Mouse (Mus musculus) MEL (cell line): Measurements from ENCODE around the gene Surf4. TPM values are rescaled to one million over a fixed set of nuclear protein-coding genes. Genes with fewer than 3 reads are reported as not detected.

Source experiments
- DNase-seq: peaks from one replicate; pipeline ENCODE4 v3.0.0; 2011; ENCODE audit warnings: low read depth, low spot score
- H3K27ac ChIP-seq: 2 replicates; pipeline ENCODE4 v1.5.1; 2012; ENCODE audit warnings: low read depth, mild to moderate bottlenecking, control low read depth, low read length, moderate library complexity; ENCODE audit not compliant: control insufficient read depth
- H3K27me3 ChIP-seq, 2 experiments: fragments of 150-350 bp in 1 of 2; sonication (generic) in 1 of 2; 2 replicates each; pipeline ENCODE4 v1.6.1; 2012; ENCODE audit warnings: low read length in 2 of 2, mild to moderate bottlenecking in 2 of 2, improper control_type of control experiment in 1 of 2, moderate library complexity in 1 of 2; ENCODE audit not compliant: insufficient read depth in 2 of 2, control insufficient read depth in 1 of 2
- H3K36me3 ChIP-seq, 2 experiments: 2 replicates each; pipeline ENCODE4 v1.6.1; 2012 to 2014; ENCODE audit warnings: low read length in 2 of 2, improper control_type of control experiment in 1 of 2, inconsistent platforms in 1 of 2, mild to moderate bottlenecking in 1 of 2; ENCODE audit not compliant: insufficient read depth in 2 of 2, control insufficient read depth in 1 of 2
- H3K4me1 ChIP-seq, 2 experiments: fragments of 150-350 bp in 1 of 2; sonication (generic) in 1 of 2; 2 replicates each; pipeline ENCODE4 v1.6.1; 2012; ENCODE audit warnings: low read length in 2 of 2, improper control_type of control experiment in 1 of 2, mild to moderate bottlenecking in 1 of 2; ENCODE audit not compliant: insufficient read depth in 2 of 2, control insufficient read depth in 1 of 2
- H3K4me3 ChIP-seq, 2 experiments: fragments of 150-350 bp in 1 of 2; sonication (generic) in 1 of 2; 2 replicates each; pipeline ENCODE4 v1.5.1; 2012; ENCODE audit warnings: low read depth in 2 of 2, low read length in 2 of 2, mild to moderate bottlenecking in 2 of 2, moderate library complexity in 2 of 2, control low read depth in 1 of 2, improper control_type of control experiment in 1 of 2; ENCODE audit not compliant: control insufficient read depth in 1 of 2, insufficient read depth in 1 of 2
- H3K79me2 ChIP-seq: 2 replicates; pipeline ENCODE4 v1.6.1; 2012; ENCODE audit warnings: mild to moderate bottlenecking, low read length, moderate library complexity; ENCODE audit not compliant: control insufficient read depth, poor library complexity, insufficient read depth
- H3K9ac ChIP-seq: 2 replicates; pipeline ENCODE4 v1.6.1; 2012; ENCODE audit warnings: low read depth, mild to moderate bottlenecking, control low read depth, low read length, moderate library complexity; ENCODE audit not compliant: control insufficient read depth, poor library complexity, severe bottlenecking
- H3K9me3 ChIP-seq: fragments of 150-350 bp; sonication (generic); replicated peaks from 2 replicates; pipeline ENCODE4 v1.6.1; 2012; ENCODE audit warnings: mild to moderate bottlenecking, low read length, improper control_type of control experiment, moderate library complexity; ENCODE audit not compliant: insufficient read depth
- BHLHE40 ChIP-seq: IDR thresholded peaks from 2 replicates; pipeline ENCODE4 v1.6.1; 2012; ENCODE audit warnings: low read depth, mild to moderate bottlenecking, inconsistent platforms, low read length, improper control_type of control experiment, borderline replicate concordance
- CHD1 ChIP-seq: IDR thresholded peaks from 2 replicates; pipeline ENCODE4 v1.6.1; 2012; ENCODE audit warnings: low read depth, mild to moderate bottlenecking, inconsistent platforms, low read length, improper control_type of control experiment
- CHD2 ChIP-seq: IDR thresholded peaks from 2 replicates; pipeline ENCODE4 v1.6.1; 2011; ENCODE audit warnings: low read length, improper control_type of control experiment
- CTCF ChIP-seq, 3 experiments: IDR thresholded peaks in 2 of 3; conservative IDR thresholded peaks in 1 of 3; 2 replicates each; pipeline ENCODE4 v1.5.1; 2011 to 2012; ENCODE audit warnings: low read length in 3 of 3, low read depth in 2 of 3, mild to moderate bottlenecking in 2 of 3, improper control_type of control experiment in 1 of 3, inconsistent platforms in 1 of 3, mixed read lengths in 1 of 3, moderate library complexity in 1 of 3; ENCODE audit not compliant: control insufficient read depth in 1 of 3, insufficient read depth in 1 of 3, poor library complexity in 1 of 3, severe bottlenecking in 1 of 3
- EP300 ChIP-seq, 2 experiments: IDR thresholded peaks; 2 replicates each; pipeline ENCODE4 v1.6.1; 2011; ENCODE audit warnings: improper control_type of control experiment in 2 of 2, low read length in 2 of 2, low read depth in 1 of 2, mild to moderate bottlenecking in 1 of 2
- GABPA ChIP-seq: IDR thresholded peaks from 2 replicates; pipeline ENCODE4 v1.6.1; 2012; ENCODE audit warnings: low read depth, mild to moderate bottlenecking, inconsistent platforms, low read length, improper control_type of control experiment, moderate library complexity
- JUND ChIP-seq: IDR thresholded peaks from 2 replicates; pipeline ENCODE4 v1.6.1; 2011; ENCODE audit warnings: low read depth, mild to moderate bottlenecking, improper control_type of control experiment, low read length
- MAZ ChIP-seq: IDR thresholded peaks from 2 replicates; pipeline ENCODE4 v1.6.1; 2012; ENCODE audit warnings: low read depth, mild to moderate bottlenecking, inconsistent platforms, low read length, improper control_type of control experiment
- MEF2A ChIP-seq: IDR thresholded peaks from 2 replicates; pipeline ENCODE4 v1.6.1; 2014; ENCODE audit warnings: low read depth, mild to moderate bottlenecking, inconsistent platforms, low read length, improper control_type of control experiment; ENCODE audit not compliant: poor library complexity, insufficient replicate concordance, severe bottlenecking; ENCODE audit errors: extremely low read depth
- MXI1 ChIP-seq: IDR thresholded peaks from 2 replicates; pipeline ENCODE4 v1.6.1; 2011; ENCODE audit warnings: mild to moderate bottlenecking, low read depth, low read length, improper control_type of control experiment
- NELFE ChIP-seq: IDR thresholded peaks from 2 replicates; pipeline ENCODE4 v1.6.1; 2011; ENCODE audit warnings: low read depth, low read length, improper control_type of control experiment
- NRF1 ChIP-seq: IDR thresholded peaks from 2 replicates; pipeline ENCODE4 v1.6.1; 2014; ENCODE audit warnings: low read depth, mild to moderate bottlenecking, inconsistent platforms, low read length, improper control_type of control experiment, moderate library complexity; ENCODE audit not compliant: poor library complexity, insufficient read depth, severe bottlenecking
- POLR2A ChIP-seq, 2 experiments: IDR thresholded peaks; 2 replicates each; pipeline ENCODE4 v1.6.1; 2011 to 2012; ENCODE audit warnings: low read length in 2 of 2, mild to moderate bottlenecking in 2 of 2, control low read depth in 1 of 2, improper control_type of control experiment in 1 of 2, low read depth in 1 of 2, moderate library complexity in 1 of 2; ENCODE audit not compliant: control insufficient read depth in 1 of 2, insufficient read depth in 1 of 2, poor library complexity in 1 of 2
- POLR2AphosphoS2 ChIP-seq: IDR thresholded peaks from 2 replicates; pipeline ENCODE4 v1.6.1; 2011; ENCODE audit warnings: low read length, improper control_type of control experiment
- RAD21 ChIP-seq: IDR thresholded peaks from 2 replicates; pipeline ENCODE4 v1.6.1; 2011; ENCODE audit warnings: mild to moderate bottlenecking, low read depth, low read length, improper control_type of control experiment
- SIN3A ChIP-seq: IDR thresholded peaks from 2 replicates; pipeline ENCODE4 v1.6.1; 2012; ENCODE audit warnings: low read length, improper control_type of control experiment, inconsistent platforms
- SMC3 ChIP-seq: IDR thresholded peaks from 2 replicates; pipeline ENCODE4 v1.6.1; 2011; ENCODE audit warnings: low read depth, low read length, improper control_type of control experiment
- ZKSCAN1 ChIP-seq: IDR thresholded peaks from 2 replicates; pipeline ENCODE4 v1.6.1; 2012; ENCODE audit warnings: low read depth, mild to moderate bottlenecking, inconsistent platforms, low read length, improper control_type of control experiment, moderate library complexity
- ZMIZ1 ChIP-seq: IDR thresholded peaks from 2 replicates; pipeline ENCODE4 v1.6.1; 2012; ENCODE audit warnings: low read depth, mild to moderate bottlenecking, inconsistent platforms, low read length, improper control_type of control experiment, moderate library complexity
- polyA plus RNA-seq, 2 experiments: library from polyadenylated mRNA; stranded (reverse) in 1 of 2; unstranded in 1 of 2; fragments of >175 nt in 1 of 2; fragments of >200 nt in 1 of 2; gene quantifications; 2 replicates each; pipeline versions ENCODE4 v1.2.1 to v1.2.4; 2012; ENCODE audit warnings: low replicate concordance in 2 of 2, low read depth in 1 of 2; ENCODE audit not compliant: insufficient read length in 2 of 2, insufficient read depth in 1 of 2, missing spikeins in 1 of 2
- total RNA-seq: library from RNA; depleted of rRNA; stranded (reverse); fragments of 300-350 nt; gene quantifications from 2 replicates; pipeline ENCODE4 v1.2.3, GENCODE M21; 2012

Gene Surf4
- total and polyA plus RNA-seq, 3 experiments: 152 to 252 TPM; not detected in 1

GRCm38 (mm10) chr2:26950411-26950810 lies 16.7 kb upstream of the Surf4 start:
- no peaks in the 10 kb centered on the region for H3K27me3 ChIP-seq
- H3K4me1 ChIP-seq: no peaks in the 10 kb centered on the region
- no peaks in the 10 kb centered on the region for H3K9me3 ChIP-seq
- H3K36me3 ChIP-seq: peaks cover 0 to 7% of the 10 kb centered on the region in 2 experiments; a peak in 2 of 4 replicates
- no peak overlapping the region for H3K27ac ChIP-seq
- H3K79me2 ChIP-seq: no peaks in the 10 kb centered on the region
- no peak overlapping the region for H3K9ac ChIP-seq
- TF ChIP-seq EP300 (IDR thresholded peaks at IDR 0.05; ENCODE audit: low read depth in 1 of 2, low read length in 2 of 2): no peak
- no peak for TF ChIP-seq POLR2AphosphoS2
- no peak for TF ChIP-seq POLR2A (IDR thresholded peaks at IDR 0.05; ENCODE audit: control insufficient read depth in 1 of 2, insufficient read depth in 1 of 2, low read depth in 1 of 2, low read length in 2 of 2, poor library complexity in 1 of 2)
- TF ChIP-seq CTCF (IDR thresholded peaks at IDR 0.05 in 2 of 3, conservative IDR thresholded peaks at IDR 0.05 in 1 of 3; ENCODE audit: control insufficient read depth in 1 of 3, insufficient read depth in 1 of 3, low read depth in 2 of 3, low read length in 3 of 3, poor library complexity in 1 of 3, severe bottlenecking in 1 of 3): no peak
- DNase-seq: no peak
- no peak overlapping the region for H3K4me3 ChIP-seq

GRCm38 (mm10) chr2:26943253-26943652 lies 9.5 kb upstream of the Surf4 start:
- no peak overlapping the region for H3K9ac ChIP-seq
- TF ChIP-seq NRF1 (no peak), CHD2 (no peak), MXI1 (no peak), MAZ (no peak), ZKSCAN1 (no peak), MEF2A (no peak), CTCF (IDR thresholded peaks at IDR 0.05 in 2 of 3, conservative IDR thresholded peaks at IDR 0.05 in 1 of 3; ENCODE audit: control insufficient read depth in 1 of 3, insufficient read depth in 1 of 3, low read depth in 2 of 3, low read length in 3 of 3, poor library complexity in 1 of 3, severe bottlenecking in 1 of 3) (no peak), GABPA (no peak), CHD1 (no peak), SMC3 (no peak), JUND (no peak), SIN3A (no peak), NELFE (no peak), RAD21 (no peak), ZMIZ1 (no peak), POLR2A (IDR thresholded peaks at IDR 0.05; ENCODE audit: control insufficient read depth in 1 of 2, insufficient read depth in 1 of 2, low read depth in 1 of 2, low read length in 2 of 2, poor library complexity in 1 of 2) (no peak), BHLHE40 (no peak)
- no peaks in the 10 kb centered on the region for H3K4me1 ChIP-seq
- no peaks in the 10 kb centered on the region for H3K36me3 ChIP-seq
- no peak for DNase-seq
- no peaks in the 10 kb centered on the region for H3K79me2 ChIP-seq
- H3K27ac ChIP-seq: no peak overlapping the region
- H3K27me3 ChIP-seq: no peaks in the 10 kb centered on the region; a peak in 1 of 4 replicates
- H3K4me3 ChIP-seq: no peak overlapping the region
- H3K9me3 ChIP-seq: no peaks in the 10 kb centered on the region
